Mouse (Mus musculus) E14TG2a.4 (cell line): ENCODE data around the gene Dnajc11.

ENCODE experiments used
- CTCF ChIP-seq: conservative IDR thresholded peaks from 2 replicates; pipeline ENCODE4 v1.5.1; 2014; ENCODE audit warnings: low read length
- NANOG ChIP-seq: IDR thresholded peaks from 2 replicates; pipeline ENCODE4 v1.6.1; 2014; ENCODE audit warnings: borderline replicate concordance, low read length, mixed read lengths
- POU5F1 ChIP-seq: IDR thresholded peaks from 2 replicates; pipeline ENCODE4 v1.6.1; 2014; ENCODE audit warnings: low read length, borderline replicate concordance

GRCm38 (mm10) chr4:152008622-152009075 is 75.2 kb downstream of the Dnajc11 start, which contains the start of gene Klhl21:
- TF ChIP-seq CTCF (no peak), NANOG (no peak), POU5F1 (no peak)
